Mouse (Mus musculus): ENCODE results near the gene Iqsec1.

DNA sequence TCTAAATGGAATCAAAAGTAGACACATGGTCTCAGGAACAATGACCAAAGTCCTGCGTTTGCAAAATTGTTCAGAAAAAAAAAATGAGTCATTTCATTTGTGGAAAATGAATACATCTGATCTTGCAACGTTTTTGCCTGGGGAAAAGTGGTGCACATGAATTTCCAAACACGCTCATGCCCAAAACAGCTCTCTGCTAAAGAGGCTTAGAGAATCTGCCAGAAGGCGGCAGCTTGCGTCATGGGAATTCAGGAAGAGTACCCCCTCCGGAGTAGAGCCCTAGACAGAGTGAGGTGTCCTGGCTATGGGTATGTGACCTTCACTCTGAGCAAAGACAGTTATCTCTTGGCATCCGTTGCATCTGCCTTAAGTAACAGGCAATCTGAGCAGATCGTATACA lies 116.9 kb downstream of the Iqsec1 start:
- no peak for TF ChIP-seq POLR2A (IDR thresholded peaks at IDR 0.05; ENCODE audit: control insufficient read depth, extremely low read depth, insufficient read depth, low read length, poor library complexity)
- TF ChIP-seq CTCF (IDR thresholded peaks at IDR 0.05; ENCODE audit: borderline replicate concordance, control insufficient read depth, extremely low read depth, insufficient read depth, low read length, poor library complexity): no peak
